Mouse (Mus musculus) midbrain, embryonic 15.5 days (tissue): ENCODE data around the gene Spag9. TPM values are rescaled to one million over a fixed set of nuclear protein-coding genes. Genes with fewer than 3 reads are reported as not detected.

Source experiments
- ATAC-seq: fragments of 200-750 bp; cut with Nextera tagmentation; replicated peaks from 2 replicates; pipeline ENCODE4 v1.8.0; 2017; ENCODE audit warnings: moderate TSS enrichment
- H3K27ac ChIP-seq: fragments of 300-500 bp; sonication (generic); 2 replicates; pipeline ENCODE4 v1.5.1; 2015; ENCODE audit warnings: mild to moderate bottlenecking, inconsistent platforms
- H3K27me3 ChIP-seq: fragments of 300-500 bp; sonication (generic); replicated peaks from 2 replicates; pipeline ENCODE4 v1.6.1; 2015; ENCODE audit warnings: inconsistent platforms
- H3K36me3 ChIP-seq: fragments of 300-500 bp; sonication (generic); replicated peaks from 2 replicates; pipeline ENCODE4 v1.6.1; 2015; ENCODE audit warnings: inconsistent platforms
- H3K4me1 ChIP-seq: fragments of 300-500 bp; sonication (generic); 2 replicates; pipeline ENCODE4 v1.6.1; 2015; ENCODE audit warnings: inconsistent platforms
- H3K4me2 ChIP-seq: fragments of 300-500 bp; sonication (generic); 2 replicates; pipeline ENCODE4 v1.6.1; 2015; ENCODE audit warnings: inconsistent platforms, mild to moderate bottlenecking, moderate library complexity
- H3K4me3 ChIP-seq: fragments of 300-500 bp; sonication (generic); 2 replicates; pipeline ENCODE4 v1.5.1; 2015; ENCODE audit warnings: mild to moderate bottlenecking, inconsistent platforms
- H3K9ac ChIP-seq: fragments of 300-500 bp; sonication (generic); 2 replicates; pipeline ENCODE4 v1.6.1; 2015; ENCODE audit warnings: mild to moderate bottlenecking, inconsistent platforms
- H3K9me3 ChIP-seq: fragments of 300-500 bp; sonication (generic); 2 replicates; pipeline ENCODE4 v1.6.1; 2016; ENCODE audit warnings: inconsistent platforms
- WGBS: fragments of 180-500 bp; shearing (Covaris S2); methylation state at CpG from one replicate; pipeline ENCODE4 v1.1.7; 2015; ENCODE audit warnings: mixed read lengths; 5-methylcytosine and 5-hydroxymethylcytosine counted together
- polyA plus RNA-seq: library from polyadenylated mRNA; unstranded; fragments of >200 nt; fragmentation: Nextera tagmentation; extraction: Ambion mirVana; gene quantifications from 2 replicates; pipeline ENCODE4 v1.2.1, GENCODE M21; 2015

Gene Spag9
- 85.5 and 88.9 TPM in 2 replicates for polyA plus RNA-seq

GRCm38 (mm10) chr11:93995720-93996305 lies at the start of gene Spag9:
TSS of gene Spag9 (plus strand) at chr11:93996091.
- Histone ChIP-seq H3K4me3 (peak within 1 kb of the TSS; percentile 98), H3K9me3 (no peaks in the 10 kb centered on the region)

GRCm38 (mm10) chr11:93948887-93949567 lies 46.9 kb upstream of the Spag9 start:
- no peak for ATAC-seq
- peaks cover 16% of the 10 kb centered on the region for H3K36me3 ChIP-seq
- 93% methylated on average over 9 of the region's 9 CpGs for WGBS
- H3K4me3 ChIP-seq = no peak overlapping the region
- no peaks in the 10 kb centered on the region for H3K9me3 ChIP-seq
- H3K27me3 ChIP-seq = no peaks in the 10 kb centered on the region
- 0 out of 2 replicates have a peak, but pooled peaks cover 4% of the 10 kb centered on the region for H3K4me1 ChIP-seq
- H3K9ac ChIP-seq = no peak overlapping the region
- no peak overlapping the region for H3K4me2 ChIP-seq
- H3K27ac ChIP-seq = no peak overlapping the region

More at GRCm38 (mm10) chr11:93995720-93996305, at the start of gene Spag9:
- Histone ChIP-seq H3K36me3 (no peaks in the 10 kb centered on the region), H3K27ac (peak within 1 kb of the TSS; percentile 96), H3K4me2 (peak within 1 kb of the TSS; percentile 88), H3K27me3 (no peaks in the 10 kb centered on the region), H3K9ac (peak within 1 kb of the TSS; percentile 90), H3K4me1 (peaks cover 36% of the 10 kb centered on the region)
- peak; percentile 94 for ATAC-seq
- 1% methylated on average over 59 of the region's 70 CpGs for WGBS

GRCm38 (mm10) chr11:93950045-93950444 lies 45.8 kb upstream of the Spag9 start:
- Histone ChIP-seq H3K9me3 (no peaks in the 10 kb centered on the region), H3K36me3 (peaks cover 14% of the 10 kb centered on the region), H3K4me3 (no peak overlapping the region), H3K4me2 (no peak overlapping the region), H3K27me3 (no peaks in the 10 kb centered on the region), H3K27ac (no peak overlapping the region), H3K9ac (no peak overlapping the region), H3K4me1 (peaks cover 8% of the 10 kb centered on the region)
- 89% methylated on average over 1 of the region's 1 CpGs for WGBS
- no peak for ATAC-seq

- WGBS = 73% methylated on average over 5 of the region's 5 CpGs
- no peak for ATAC-seq
- H3K4me2 ChIP-seq = no peak overlapping the region
- H3K36me3 ChIP-seq = peaks cover 14% of the 10 kb centered on the region
- H3K9ac ChIP-seq = no peak overlapping the region
- H3K4me1 ChIP-seq = peaks cover 20% of the 10 kb centered on the region
- H3K27me3 ChIP-seq = no peaks in the 10 kb centered on the region
- no peak overlapping the region for H3K4me3 ChIP-seq
- H3K9me3 ChIP-seq = no peaks in the 10 kb centered on the region
- no peak overlapping the region for H3K27ac ChIP-seq
Observed at GRCm38 (mm10) chr11:93952376-93952775, 43.5 kb upstream of the Spag9 start.

GRCm38 (mm10) chr11:93954738-93955255 lies 41.1 kb upstream of the Spag9 start:
- Histone ChIP-seq H3K9me3 (no peaks in the 10 kb centered on the region), H3K4me3 (peak overlapping the region; percentile 52), H3K27me3 (no peaks in the 10 kb centered on the region), H3K4me2 (peak overlapping the region; percentile 87), H3K4me1 (peaks cover 20% of the 10 kb centered on the region), H3K9ac (peak overlapping the region; percentile 50), H3K27ac (peak overlapping the region; percentile 68; the same call in 1 of the 2 replicates), H3K36me3 (peaks cover 27% of the 10 kb centered on the region)
- 49% methylated on average over 13 of the region's 13 CpGs for WGBS
- peak; percentile 35 for ATAC-seq

GRCm38 (mm10) chr11:93955256-93956150 lies 40.4 kb upstream of the Spag9 start:
- H3K9me3 ChIP-seq = no peaks in the 10 kb centered on the region
- H3K27me3 ChIP-seq = no peaks in the 10 kb centered on the region
- H3K27ac ChIP-seq = peak overlapping the region; percentile 68
- H3K4me3 ChIP-seq = peak overlapping the region; percentile 52
- H3K9ac ChIP-seq = peak overlapping the region; percentile 50
- H3K4me1 ChIP-seq = peaks cover 20% of the 10 kb centered on the region
- WGBS = under 1% methylated on average over 67 of the region's 67 CpGs
- peaks cover 32% of the 10 kb centered on the region for H3K36me3 ChIP-seq
- ATAC-seq = peak; percentile 96
- H3K4me2 ChIP-seq = peak overlapping the region; percentile 87

GRCm38 (mm10) chr11:93956159-93956558 lies 39.7 kb upstream of the Spag9 start, which contains the start of gene Nme2:
TSS of gene Nme2 (minus strand) at chr11:93956259.
- 4% methylated on average over 6 of the region's 6 CpGs for WGBS
- Histone ChIP-seq H3K27ac (peak within 1 kb of the TSS; percentile 68), H3K36me3 (peaks cover 31% of the 10 kb centered on the region), H3K9ac (peak within 1 kb of the TSS; percentile 50), H3K4me3 (peak within 1 kb of the TSS; percentile 52), H3K9me3 (no peaks in the 10 kb centered on the region), H3K4me1 (peaks cover 20% of the 10 kb centered on the region), H3K27me3 (no peaks in the 10 kb centered on the region), H3K4me2 (peak within 1 kb of the TSS; percentile 87)
- ATAC-seq = peak; percentile 43

GRCm38 (mm10) chr11:93957031-93957555 lies 38.8 kb upstream of the Spag9 start:
- WGBS = 89% methylated on average over 2 of the region's 2 CpGs
- H3K9me3 ChIP-seq = no peaks in the 10 kb centered on the region
- peaks cover 39% of the 10 kb centered on the region for H3K36me3 ChIP-seq
- H3K4me3 ChIP-seq = no peak overlapping the region
- ATAC-seq = no peak
- no peaks in the 10 kb centered on the region for H3K27me3 ChIP-seq
- H3K9ac ChIP-seq = no peak overlapping the region
- H3K4me1 ChIP-seq = peaks cover 20% of the 10 kb centered on the region
- no peak overlapping the region for H3K27ac ChIP-seq
- no peak overlapping the region for H3K4me2 ChIP-seq

GRCm38 (mm10) chr11:93957746-93958145 lies 38.1 kb upstream of the Spag9 start:
- WGBS = 86% methylated on average over 4 of the region's 4 CpGs

GRCm38 (mm10) chr11:93961482-93961881 lies 34.4 kb upstream of the Spag9 start:
- Histone ChIP-seq H3K4me2 (no peak overlapping the region), H3K9me3 (no peaks in the 10 kb centered on the region), H3K4me3 (no peak overlapping the region), H3K4me1 (peaks cover 12% of the 10 kb centered on the region), H3K27me3 (no peaks in the 10 kb centered on the region), H3K9ac (no peak overlapping the region), H3K27ac (no peak overlapping the region), H3K36me3 (peaks cover 67% of the 10 kb centered on the region)
- WGBS = 95% methylated on average over 6 of the region's 6 CpGs
- no peak for ATAC-seq

More at GRCm38 (mm10) chr11:93957746-93958145, 38.1 kb upstream of the Spag9 start:
- Histone ChIP-seq H3K9me3 (no peaks in the 10 kb centered on the region), H3K36me3 (peaks cover 45% of the 10 kb centered on the region), H3K27me3 (no peaks in the 10 kb centered on the region), H3K27ac (no peak overlapping the region), H3K4me3 (no peak overlapping the region), H3K4me2 (no peak overlapping the region), H3K4me1 (peaks cover 16% of the 10 kb centered on the region), H3K9ac (no peak overlapping the region)
- ATAC-seq = no peak

- Histone ChIP-seq H3K4me2 (no peak overlapping the region), H3K9me3 (no peaks in the 10 kb centered on the region), H3K4me1 (peaks cover 14% of the 10 kb centered on the region), H3K4me3 (no peak overlapping the region), H3K36me3 (peaks cover 66% of the 10 kb centered on the region), H3K27me3 (no peaks in the 10 kb centered on the region), H3K9ac (no peak overlapping the region), H3K27ac (no peak overlapping the region)
- no peak for ATAC-seq
- WGBS = 71% methylated on average over 4 of the region's 4 CpGs
Observed at GRCm38 (mm10) chr11:93963013-93963412, 32.9 kb upstream of the Spag9 start.
